Mouse (Mus musculus) cerebellum, adult 11 months (tissue): Measurements from ENCODE around the gene Clec1b.

Experiments
- DNase-seq: peaks from one replicate; pipeline ENCODE4 v3.0.0; 2022

Gene Clec1b

GRCm38 (mm10) chr6:129422311-129422710 is 25.2 kb downstream of the Clec1b start:
- DNase-seq: no peak

- no peak for DNase-seq
Observed at GRCm38 (mm10) chr6:129423040-129423733, 26.1 kb downstream of the Clec1b start.

GRCm38 (mm10) chr6:129423734-129424072 is 26.6 kb downstream of the Clec1b start:
- DNase-seq: peak; percentile 40

GRCm38 (mm10) chr6:129425217-129425616 is 28.1 kb downstream of the Clec1b start:
- no peak for DNase-seq

- DNase-seq: no peak
Observed at GRCm38 (mm10) chr6:129425812-129426211, 28.7 kb downstream of the Clec1b start.

- DNase-seq: no peak
Observed at GRCm38 (mm10) chr6:129427281-129427680, 30.2 kb downstream of the Clec1b start.

- DNase-seq: no peak
Observed at GRCm38 (mm10) chr6:129434239-129434638, 37.1 kb downstream of the Clec1b start.

- DNase-seq: no peak
Observed at GRCm38 (mm10) chr6:129436025-129436424, 38.9 kb downstream of the Clec1b start.

- DNase-seq: no peak
Observed at GRCm38 (mm10) chr6:129438033-129438432, 40.9 kb downstream of the Clec1b start.

- no peak for DNase-seq
Observed at GRCm38 (mm10) chr6:129449743-129450142, 52.6 kb downstream of the Clec1b start.

- no peak for DNase-seq
Observed at GRCm38 (mm10) chr6:129451411-129452039, 54.4 kb downstream of the Clec1b start, which contains the start of gene Clec1a. Clec1a (minus strand) TSS chr6:129452000.
